Mouse (Mus musculus): ENCODE data around the gene Adk.

DNA sequence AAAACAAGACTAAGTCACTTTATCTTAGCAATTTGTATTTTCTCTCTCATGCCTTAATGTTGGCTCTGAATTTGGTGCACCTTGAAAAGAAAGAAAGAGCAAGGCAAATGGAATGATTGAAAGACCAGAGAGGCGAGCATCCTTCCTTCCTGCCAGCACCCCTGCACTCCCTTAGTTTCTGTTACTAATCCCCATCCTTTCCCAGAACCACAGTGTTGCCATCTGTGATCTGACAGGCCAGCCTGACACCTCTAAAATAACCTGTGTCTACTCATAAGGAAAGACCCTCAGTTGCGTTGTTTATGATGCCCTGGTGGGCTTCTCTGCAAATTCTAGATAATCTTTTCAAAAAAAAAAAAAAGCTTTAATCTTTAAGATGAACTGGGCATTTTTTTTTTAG is 319.6 kb downstream of the Adk start:
- TF ChIP-seq CTCF (IDR thresholded peaks at IDR 0.05; ENCODE audit: control insufficient read depth, insufficient read depth, insufficient read length) (no peak), MAX (IDR thresholded peaks at IDR 0.05) (no peak), CEBPB (IDR thresholded peaks at IDR 0.05; ENCODE audit: low read depth) (no peak), USF1 (IDR thresholded peaks at IDR 0.05; ENCODE audit: low read depth) (no peak), MYOG (IDR thresholded peaks at IDR 0.05; ENCODE audit: control insufficient read depth, extremely low read depth, insufficient read length) (no peak)
